Mouse (Mus musculus): ENCODE results near the gene Plxdc1. TPM values are rescaled to one million over a fixed set of nuclear protein-coding genes. Genes with fewer than 3 reads are reported as not detected.
A peak's percentile ranks its signal among the peaks of the same experiment; 100 is the strongest.

Gene Plxdc1
- total RNA-seq, 2 experiments from 2014 or later = 2.1 to 2.4 TPM

- DNase-seq = no peak
- intact Hi-C loops (cut with DNase I) = no loop called here
These were observed 32.0 kb upstream of the Plxdc1 start for GRCm38 (mm10) chr11:98018222-98018621.

DNA sequence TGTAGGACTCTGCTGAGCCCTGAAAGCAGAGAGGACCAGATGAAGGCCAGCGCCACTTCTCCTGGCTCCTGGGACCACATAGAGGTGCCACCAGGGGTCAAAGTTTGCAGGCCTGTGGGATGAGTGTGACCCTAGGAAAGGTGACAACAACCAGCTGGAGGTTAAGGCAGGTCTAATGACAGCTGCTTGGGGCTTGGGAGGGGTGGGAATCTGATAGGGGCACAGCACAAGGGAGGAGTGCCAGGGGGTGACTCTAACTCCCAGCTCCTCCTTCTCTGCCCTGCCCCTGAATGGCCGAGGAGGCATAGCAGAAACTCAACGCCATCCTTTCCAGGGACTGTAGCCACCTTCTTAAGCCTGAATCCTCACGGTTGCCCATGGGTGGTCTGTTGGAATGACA lies 30.6 kb upstream of the Plxdc1 start:
- intact Hi-C loops (cut with DNase I) = no loop called here
- DNase-seq = no peak

DNA sequence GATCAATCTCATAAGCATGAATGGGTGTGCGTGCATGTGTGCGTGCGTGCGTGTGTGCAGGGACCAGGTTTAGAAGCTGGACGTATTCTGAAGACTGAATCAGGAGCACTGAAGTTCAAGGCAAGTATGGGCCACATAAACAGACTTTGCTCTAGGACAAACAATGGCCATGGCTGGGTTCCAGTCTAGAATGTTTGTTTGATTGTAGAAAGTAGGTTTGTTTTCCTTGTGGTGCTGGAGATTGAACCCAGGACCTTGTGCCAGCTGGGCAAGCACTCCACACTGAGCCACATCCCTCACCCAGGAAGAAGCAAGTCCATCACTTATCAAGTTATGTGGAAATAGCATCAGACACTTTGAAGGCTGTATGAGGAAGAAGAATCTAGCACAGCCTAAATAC lies 29.9 kb upstream of the Plxdc1 start:
- intact Hi-C loops (cut with DNase I) = no loop called here
- DNase-seq = no peak

- no peak for DNase-seq
- intact Hi-C loops (cut with DNase I) = no loop called here
These were observed 26.6 kb upstream of the Plxdc1 start for GRCm38 (mm10) chr11:98012831-98013230.

GRCm38 (mm10) chr11:98011716-98012115 lies 25.5 kb upstream of the Plxdc1 start:
- DNase-seq = no peak
- intact Hi-C loops (cut with DNase I) = no loop called here

- DNase-seq = no peak
- intact Hi-C loops (cut with DNase I) = no loop called here
These were observed 21.8 kb upstream of the Plxdc1 start for GRCm38 (mm10) chr11:98008087-98008486.

DNA sequence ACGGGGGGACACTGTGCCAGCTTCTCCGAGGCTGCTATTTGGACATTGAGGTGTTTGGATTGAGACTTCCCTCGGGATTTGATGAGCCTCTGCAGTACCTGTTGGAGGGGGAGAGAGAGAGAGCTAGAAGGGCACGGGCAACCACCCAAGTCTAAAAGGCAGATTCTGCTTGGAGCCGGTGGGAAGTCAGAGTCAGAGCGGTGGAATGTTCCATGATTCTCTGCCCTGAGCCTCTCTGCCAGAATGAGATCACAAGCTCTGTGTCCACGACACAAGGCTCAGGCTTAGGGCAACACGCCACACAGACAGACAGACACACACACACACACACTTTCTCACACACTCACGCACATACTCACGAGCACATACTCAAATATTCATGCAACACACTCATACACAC lies 19.4 kb upstream of the Plxdc1 start:
- no peak for DNase-seq

GRCm38 (mm10) chr11:98005076-98005475 lies 18.8 kb upstream of the Plxdc1 start:
- intact Hi-C loops (cut with DNase I) = no loop called here
- DNase-seq = no peak

More for the DNA sequence above, 19.4 kb upstream of the Plxdc1 start:
- intact Hi-C loops (cut with DNase I) = no loop called here

GRCm38 (mm10) chr11:98004161-98004560 lies 17.9 kb upstream of the Plxdc1 start:
- no peak for DNase-seq
- intact Hi-C loops (cut with DNase I) = no loop called here

- intact Hi-C loops (cut with DNase I) = no loop called here
- no peak for DNase-seq
These were observed 17.0 kb upstream of the Plxdc1 start for GRCm38 (mm10) chr11:98003171-98003671.

- DNase-seq = peak; percentile 89
- intact Hi-C loops (cut with DNase I) = no loop called here
These were observed 16.4 kb upstream of the Plxdc1 start for GRCm38 (mm10) chr11:98002627-98003026.

- DNase-seq = no peak
- intact Hi-C loops (cut with DNase I) = no loop called here
These were observed 15.7 kb upstream of the Plxdc1 start for GRCm38 (mm10) chr11:98001986-98002385.

GRCm38 (mm10) chr11:98001351-98001824 lies 15.1 kb upstream of the Plxdc1 start:
- DNase-seq = no peak
- intact Hi-C loops (cut with DNase I) = no loop called here

DNA sequence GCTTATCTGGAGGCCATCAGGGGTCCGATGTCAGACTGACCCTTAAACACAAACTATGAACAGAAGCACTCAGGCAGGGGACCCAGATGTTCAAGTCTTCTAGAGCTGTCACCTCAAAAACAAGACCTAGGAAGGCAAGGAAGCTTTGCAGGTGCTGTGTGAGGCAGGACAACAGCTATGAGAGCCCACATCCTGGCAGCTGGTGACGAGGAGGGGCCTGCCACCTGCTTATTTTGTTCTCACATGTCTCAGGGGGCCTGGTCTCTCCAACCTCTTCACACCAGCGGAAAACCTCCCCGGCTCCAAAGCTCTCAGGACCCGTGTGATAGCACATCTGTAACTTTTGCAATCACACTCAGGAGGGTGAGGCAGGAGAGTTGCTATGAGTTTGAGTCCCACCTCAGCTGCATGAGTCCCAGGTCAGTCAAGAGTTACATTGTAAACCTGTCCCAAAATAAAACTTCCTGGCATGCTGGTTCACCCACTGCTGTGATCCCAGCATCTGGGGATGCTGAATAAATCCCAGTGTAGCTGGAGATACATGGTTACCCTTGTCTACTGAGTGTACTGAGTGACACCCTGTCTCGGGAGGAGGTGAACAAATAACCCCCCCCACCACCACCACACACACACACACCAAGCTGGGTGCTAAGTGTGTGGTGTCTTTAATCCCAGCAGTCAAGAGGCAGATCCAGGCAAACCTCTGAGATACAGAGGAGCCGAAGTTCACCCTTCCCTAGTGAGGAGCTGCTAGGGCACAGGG lies 14.3 kb upstream of the Plxdc1 start:
- no peak for DNase-seq

GRCm38 (mm10) chr11:97999748-98000147 lies 13.5 kb upstream of the Plxdc1 start:
- intact Hi-C loops (cut with DNase I) = no loop called here
- DNase-seq = no peak

More for the DNA sequence above, 14.3 kb upstream of the Plxdc1 start:
- intact Hi-C loops (cut with DNase I) = no loop called here

DNA sequence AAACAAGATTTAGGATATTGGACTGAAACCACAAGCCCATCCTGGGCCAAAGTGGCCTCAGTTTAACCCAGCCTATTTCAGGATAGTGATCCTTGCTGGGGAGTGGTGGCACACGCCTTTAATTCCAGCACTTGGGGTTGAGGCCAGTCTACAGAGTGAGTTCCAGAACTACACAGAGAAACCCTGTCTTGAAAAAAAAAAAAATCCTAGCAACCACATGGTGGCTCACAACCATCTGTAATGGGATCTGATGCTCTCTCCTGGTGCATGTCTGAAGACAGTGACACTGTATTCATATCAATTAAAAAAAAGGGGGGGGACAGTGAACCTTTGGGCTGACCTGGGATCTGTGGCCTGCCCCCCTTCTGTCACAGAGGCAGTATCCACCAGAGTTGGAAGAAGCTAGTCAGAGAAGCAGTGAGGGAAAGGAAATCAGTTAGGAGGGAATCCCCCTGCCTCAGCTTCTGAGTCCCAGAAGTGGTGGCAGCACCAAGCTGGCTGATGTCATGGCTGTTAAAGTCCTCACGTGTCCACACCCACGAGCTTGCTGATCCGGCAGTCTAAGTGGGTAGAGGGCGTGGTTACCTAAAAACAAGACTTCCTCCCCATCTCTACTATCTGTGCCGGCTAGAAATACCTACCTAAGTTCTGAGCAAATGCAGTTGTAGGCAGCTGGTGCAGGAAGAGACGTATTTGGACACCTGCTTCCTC lies 12.8 kb upstream of the Plxdc1 start:
- no peak for DNase-seq
- intact Hi-C loops (cut with DNase I) = no loop called here

DNA sequence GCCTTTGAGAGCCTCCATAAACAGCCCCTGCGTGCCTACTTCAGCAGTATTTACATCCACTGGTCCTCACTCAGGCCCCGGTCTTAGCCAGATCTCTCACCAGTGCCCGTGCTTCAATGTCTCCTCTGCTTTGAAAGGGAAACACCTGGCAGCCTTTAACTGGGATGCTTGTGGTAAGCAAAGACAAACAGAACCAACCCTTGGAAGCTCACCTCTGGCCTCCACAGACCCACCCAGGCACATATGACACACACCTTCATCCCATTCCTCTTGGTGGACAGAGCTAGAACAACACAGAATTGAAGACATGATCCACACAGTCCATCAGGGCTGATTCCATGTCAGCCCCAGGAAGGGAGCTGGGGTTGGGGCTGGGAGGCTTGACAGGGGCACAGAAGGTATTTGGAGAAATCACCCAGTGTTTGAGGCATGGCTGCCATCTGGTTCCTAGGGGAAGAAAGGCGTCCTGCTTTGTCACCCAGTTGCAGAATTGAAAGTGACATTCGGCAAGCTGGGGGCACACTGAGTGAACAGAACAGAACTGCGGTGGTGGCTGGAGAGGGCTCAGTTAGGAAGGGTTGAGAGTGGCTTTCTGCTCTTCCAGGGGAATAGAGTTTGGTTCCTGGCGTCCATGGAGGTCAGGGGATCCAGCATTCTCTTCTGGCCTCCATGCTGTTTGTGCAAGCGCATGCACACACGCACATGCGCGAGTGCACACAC lies 12.0 kb upstream of the Plxdc1 start:
- intact Hi-C loops (cut with DNase I) = no loop called here

DNA sequence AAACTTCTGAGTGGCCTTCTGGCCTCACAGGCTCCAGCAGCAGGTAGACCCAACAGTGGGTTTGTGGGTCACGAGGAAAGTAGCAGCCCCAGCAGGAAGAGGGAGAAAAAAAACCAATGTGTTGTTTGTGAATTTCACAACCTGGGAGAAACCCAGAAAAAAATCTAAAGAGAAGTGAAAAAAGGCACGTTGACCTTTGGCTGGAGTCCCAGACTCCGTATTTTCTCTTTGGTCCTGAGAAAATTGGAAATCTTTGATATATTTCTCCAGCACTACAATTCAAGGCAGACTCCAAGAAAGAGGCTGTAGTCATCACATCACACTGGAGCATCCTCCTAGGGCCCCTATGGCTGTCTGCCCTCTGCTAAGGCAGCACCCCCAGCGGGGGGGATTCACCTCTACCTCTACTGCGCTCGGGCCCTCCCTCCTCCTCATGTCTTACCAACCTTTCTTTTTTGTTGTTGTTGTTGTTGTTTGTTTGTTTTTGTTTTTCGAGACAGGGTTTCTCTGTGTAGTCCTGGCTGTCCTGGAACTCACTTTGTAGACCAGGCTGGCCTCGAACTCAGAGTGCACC lies 11.2 kb upstream of the Plxdc1 start:
- intact Hi-C loops (cut with DNase I) = no loop called here
- DNase-seq = no peak

More for the DNA sequence above, 12.0 kb upstream of the Plxdc1 start:
- no peak for DNase-seq

- intact Hi-C loops (cut with DNase I) = no loop called here
- DNase-seq = no peak
These were observed 10.4 kb upstream of the Plxdc1 start for GRCm38 (mm10) chr11:97996691-97997090.

DNA sequence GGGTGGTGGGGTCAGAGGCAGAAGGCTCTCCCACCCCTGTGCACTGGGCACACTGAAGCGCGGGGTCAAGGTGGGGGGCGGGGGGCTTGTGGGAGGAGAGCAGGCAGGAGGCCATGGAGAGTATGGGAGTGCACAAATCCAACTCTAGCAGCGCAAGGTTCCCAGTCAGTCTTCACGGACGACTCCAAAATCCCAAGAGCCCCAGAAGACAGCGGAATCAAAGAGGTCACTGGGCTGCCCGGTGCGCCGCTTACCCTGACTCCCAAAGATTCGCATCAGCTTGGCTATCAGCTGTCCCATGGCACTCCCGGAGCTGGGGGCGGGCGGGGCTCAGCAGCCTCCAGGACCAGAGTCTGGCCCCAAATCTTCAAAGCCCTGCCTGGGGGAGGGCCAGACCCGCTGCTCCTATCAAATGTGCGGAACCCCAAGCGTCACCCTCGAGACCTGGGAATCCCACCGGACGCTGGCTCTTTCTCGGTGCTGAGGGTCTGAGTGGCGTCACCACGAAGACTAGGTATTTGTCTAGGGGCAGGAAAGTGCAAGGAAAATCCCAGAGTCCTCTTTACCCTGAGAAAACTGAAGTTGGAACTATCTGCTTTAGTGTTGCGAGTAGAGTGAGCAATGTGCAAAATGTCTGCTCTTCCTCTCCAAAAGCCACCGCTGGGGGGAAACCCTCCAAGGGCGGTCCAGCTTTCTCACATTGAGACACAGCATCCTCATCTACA lies 9.5 kb upstream of the Plxdc1 start, which contains the start of gene Arl5c:
Arl5c (minus strand) TSS at position 618 of the 725 bp plus-strand sequence.
- no peak for DNase-seq
- intact Hi-C loops (cut with DNase I) = no loop called here

Measured in left cerebral cortex, postnatal 4 days (tissue).